Mouse (Mus musculus) T-helper 1 cell (primary cell): ENCODE data around the gene Rpl21.

Source experiments
- in situ Hi-C: fragments of 300-600 bp; cut with MboI, MseI; formaldehyde crosslinking; loops from one replicate; pipeline ENCODE4 v1.15.1; 2025; ENCODE audit warnings: high pct_unique_total_duplicates

Rpl21 gene

GRCm38 (mm10) chr5:146832435-146832768 is 288 bp upstream of the Rpl21 start:
- in situ Hi-C loops: no loop called here

- in situ Hi-C loops: no loop called here
Measured at GRCm38 (mm10) chr5:146833673-146834201, 1.0 kb downstream of the Rpl21 start.

GRCm38 (mm10) chr5:146834959-146835358 is 2.3 kb downstream of the Rpl21 start:
- in situ Hi-C loops: no loop called here

- in situ Hi-C loops: no loop called here
Measured at GRCm38 (mm10) chr5:146837967-146838720, 5.5 kb downstream of the Rpl21 start.

- in situ Hi-C loops: no loop called here
Measured at GRCm38 (mm10) chr5:146838836-146839648, 6.4 kb downstream of the Rpl21 start.

- in situ Hi-C loops: no loop called here
Measured at GRCm38 (mm10) chr5:146839760-146840159, 7.1 kb downstream of the Rpl21 start.

GRCm38 (mm10) chr5:146840422-146840821 is 7.7 kb downstream of the Rpl21 start:
- in situ Hi-C loops: no loop called here

- in situ Hi-C loops: no loop called here
Measured at GRCm38 (mm10) chr5:146841301-146841700, 8.6 kb downstream of the Rpl21 start.

GRCm38 (mm10) chr5:146841996-146842395 is 9.3 kb downstream of the Rpl21 start:
- in situ Hi-C loops: no loop called here

GRCm38 (mm10) chr5:146844301-146844941 is 11.7 kb downstream of the Rpl21 start:
- in situ Hi-C loops: no loop called here

- in situ Hi-C loops: no loop called here
Measured at GRCm38 (mm10) chr5:146844945-146845365, 12.3 kb downstream of the Rpl21 start, which contains the start of gene Rasl11a. Gene Rasl11a (plus strand): TSS chr5:146845071.

- in situ Hi-C loops: no loop called here
Measured at GRCm38 (mm10) chr5:146846489-146846888, 13.8 kb downstream of the Rpl21 start.

GRCm38 (mm10) chr5:146848936-146849582 is 16.4 kb downstream of the Rpl21 start:
- in situ Hi-C loops: no loop called here

GRCm38 (mm10) chr5:146856106-146856505 is 23.4 kb downstream of the Rpl21 start:
- in situ Hi-C loops: no loop called here

- in situ Hi-C loops: no loop called here
Measured at GRCm38 (mm10) chr5:146857620-146858019, 24.9 kb downstream of the Rpl21 start.

- in situ Hi-C loops: no loop called here
Measured at GRCm38 (mm10) chr5:146858772-146859171, 26.1 kb downstream of the Rpl21 start.

GRCm38 (mm10) chr5:146859246-146859645 is 26.6 kb downstream of the Rpl21 start:
- in situ Hi-C loops: no loop called here

- in situ Hi-C loops: no loop called here
Measured at GRCm38 (mm10) chr5:146860222-146860998, 27.7 kb downstream of the Rpl21 start.

- in situ Hi-C loops: no loop called here
Measured at GRCm38 (mm10) chr5:146861588-146861987, 28.9 kb downstream of the Rpl21 start.

- in situ Hi-C loops: no loop called here
Measured at GRCm38 (mm10) chr5:146865511-146865910, 32.8 kb downstream of the Rpl21 start.

GRCm38 (mm10) chr5:146866277-146866676 is 33.6 kb downstream of the Rpl21 start:
- in situ Hi-C loops: no loop called here
